Mouse (Mus musculus) hindbrain, embryonic 14.5 days (tissue): ENCODE data around the gene Cpsf2. TPM values are rescaled to one million over a fixed set of nuclear protein-coding genes. Genes with fewer than 3 reads are reported as not detected.

Source experiments
- polyA plus RNA-seq: library from polyadenylated mRNA; unstranded; fragments of >200 nt; fragmentation: Nextera tagmentation; extraction: Ambion mirVana; gene quantifications from 2 replicates; pipeline ENCODE4 v1.2.1, GENCODE M21; 2014

Cpsf2 gene
- polyA plus RNA-seq, 1 experiment from 2014 or later: 32.6 TPM

Other genes with a start within 250 kb of the Cpsf2 start
- 15.1 and 15.7 TPM in 2 replicates for gene Fbln5, start 156.9 kb upstream of the Cpsf2 start, polyA plus RNA-seq
- gene Trip11, start 62.7 kb upstream of the Cpsf2 start, polyA plus RNA-seq: 20.9 and 23.9 TPM in 2 replicates
- gene Atxn3, start 17.7 kb upstream of the Cpsf2 start, polyA plus RNA-seq: 13.6 and 14.6 TPM in 2 replicates
- gene Slc24a4, start 152.7 kb downstream of the Cpsf2 start, polyA plus RNA-seq: 2.4 and 2.5 TPM in 2 replicates